Mouse (Mus musculus): ENCODE results near the gene Smtnl2. TPM values are rescaled to one million over a fixed set of nuclear protein-coding genes. Genes with fewer than 3 reads are reported as not detected.

The Smtnl2 gene
- polyA plus RNA-seq, 1 experiment from 2014 or later: 8.0 TPM

DNA sequence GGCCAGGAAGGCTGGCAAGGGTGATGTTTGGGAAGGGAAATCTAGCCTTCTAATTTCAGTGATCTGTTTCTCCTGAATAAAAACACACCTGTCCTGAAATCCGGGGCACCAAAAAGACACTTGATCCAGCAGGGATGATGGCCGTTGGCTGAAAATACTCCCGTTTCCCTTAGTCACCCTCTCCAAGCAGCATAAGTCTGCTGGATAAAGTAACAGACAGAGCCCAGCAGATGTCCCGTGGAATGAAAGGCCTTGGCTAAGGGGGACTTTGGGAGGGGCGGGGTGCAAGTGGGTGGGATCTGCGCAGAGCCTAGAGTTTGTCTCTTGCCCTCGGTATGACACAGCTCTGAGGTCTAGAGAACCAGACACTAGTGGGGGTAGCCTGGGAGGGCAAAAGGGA lies 33.3 kb downstream of the Smtnl2 start:
- no peak for ATAC-seq (replicated peaks; ENCODE audit: insufficient number of reproducible peaks, low FRiP score, low TSS enrichment, low read depth)
- DNase-seq (ENCODE audit: low spot score): no peak
- Histone ChIP-seq H3K36me3 (replicated peaks; ENCODE audit: control insufficient read depth, insufficient read depth, low read depth, low read length) (no peaks in the 10 kb centered on the region), H3K4me2 (ENCODE audit: low read depth, low read length) (no peak overlapping the region), H3K4me1 (ENCODE audit: control insufficient read depth, insufficient read depth, low read length) (no peaks in the 10 kb centered on the region), H3K4me3 (ENCODE audit: low read depth, low read length) (no peak overlapping the region), H3K9me3 (replicated peaks; ENCODE audit: control insufficient read depth, low read length) (no peaks in the 10 kb centered on the region), H3K27me3 (ENCODE audit: control insufficient read depth, insufficient read depth, low read length) (no peaks in the 10 kb centered on the region), H3K27ac (replicated peaks; ENCODE audit: low read depth, low read length) (no peak overlapping the region), H3K9ac (replicated peaks; ENCODE audit: low read length) (no peak overlapping the region)
- 56% methylated on average over 7 of the region's 7 CpGs for WGBS

- Histone ChIP-seq H3K4me2 (ENCODE audit: low read depth, low read length) (no peak overlapping the region), H3K9ac (replicated peaks; ENCODE audit: low read length) (no peak overlapping the region), H3K9me3 (replicated peaks; ENCODE audit: control insufficient read depth, low read length) (no peaks in the 10 kb centered on the region), H3K27ac (replicated peaks; ENCODE audit: low read depth, low read length) (no peak overlapping the region), H3K27me3 (ENCODE audit: control insufficient read depth, insufficient read depth, low read length) (no peaks in the 10 kb centered on the region), H3K36me3 (replicated peaks; ENCODE audit: control insufficient read depth, insufficient read depth, low read depth, low read length) (no peaks in the 10 kb centered on the region), H3K4me1 (ENCODE audit: control insufficient read depth, insufficient read depth, low read length) (no peaks in the 10 kb centered on the region), H3K4me3 (ENCODE audit: low read depth, low read length) (no peak overlapping the region)
- 83% methylated on average over 2 of the region's 2 CpGs for WGBS
- ATAC-seq (replicated peaks; ENCODE audit: insufficient number of reproducible peaks, low FRiP score, low TSS enrichment, low read depth): no peak
- DNase-seq (ENCODE audit: low spot score): no peak
Measured at GRCm38 (mm10) chr11:72376562-72376961, 35.0 kb downstream of the Smtnl2 start.

GRCm38 (mm10) chr11:72369904-72370672 lies 41.4 kb downstream of the Smtnl2 start:
- Histone ChIP-seq H3K4me1 (ENCODE audit: control insufficient read depth, insufficient read depth, low read length) (no peaks in the 10 kb centered on the region), H3K9ac (replicated peaks; ENCODE audit: low read length) (no peak overlapping the region), H3K27ac (replicated peaks; ENCODE audit: low read depth, low read length) (no peak overlapping the region), H3K4me2 (ENCODE audit: low read depth, low read length) (no peak overlapping the region), H3K9me3 (replicated peaks; ENCODE audit: control insufficient read depth, low read length) (no peaks in the 10 kb centered on the region), H3K27me3 (ENCODE audit: control insufficient read depth, insufficient read depth, low read length) (no peaks in the 10 kb centered on the region), H3K36me3 (replicated peaks; ENCODE audit: control insufficient read depth, insufficient read depth, low read depth, low read length) (no peaks in the 10 kb centered on the region), H3K4me3 (ENCODE audit: low read depth, low read length) (no peak overlapping the region)
- ATAC-seq (replicated peaks; ENCODE audit: insufficient number of reproducible peaks, low FRiP score, low TSS enrichment, low read depth) (no peak), DNase-seq (ENCODE audit: low spot score) (peak; percentile 47)
- 37% methylated on average over 12 of the region's 12 CpGs for WGBS

GRCm38 (mm10) chr11:72367934-72368674 lies 43.4 kb downstream of the Smtnl2 start:
- Histone ChIP-seq H3K4me3 (ENCODE audit: low read depth, low read length) (no peak overlapping the region), H3K27ac (replicated peaks; ENCODE audit: low read depth, low read length) (no peak overlapping the region; the same call in 1 of the 2 replicates), H3K27me3 (ENCODE audit: control insufficient read depth, insufficient read depth, low read length) (no peaks in the 10 kb centered on the region), H3K9me3 (replicated peaks; ENCODE audit: control insufficient read depth, low read length) (no peaks in the 10 kb centered on the region), H3K4me1 (ENCODE audit: control insufficient read depth, insufficient read depth, low read length) (no peaks in the 10 kb centered on the region), H3K4me2 (ENCODE audit: low read depth, low read length) (no peak overlapping the region), H3K9ac (replicated peaks; ENCODE audit: low read length) (no peak overlapping the region), H3K36me3 (replicated peaks; ENCODE audit: control insufficient read depth, insufficient read depth, low read depth, low read length) (no peaks in the 10 kb centered on the region)
- DNase-seq (ENCODE audit: low spot score) (no peak), ATAC-seq (replicated peaks; ENCODE audit: insufficient number of reproducible peaks, low FRiP score, low TSS enrichment, low read depth) (no peak)
- whole genome bisulfite sequencing: 34% methylated on average over 11 of the region's 11 CpGs

- 85% methylated on average over 9 of the region's 9 CpGs for WGBS
- Histone ChIP-seq H3K4me2 (ENCODE audit: low read depth, low read length) (no peak overlapping the region), H3K4me1 (ENCODE audit: control insufficient read depth, insufficient read depth, low read length) (no peaks in the 10 kb centered on the region), H3K36me3 (replicated peaks; ENCODE audit: control insufficient read depth, insufficient read depth, low read depth, low read length) (no peaks in the 10 kb centered on the region), H3K9me3 (replicated peaks; ENCODE audit: control insufficient read depth, low read length) (no peaks in the 10 kb centered on the region), H3K4me3 (ENCODE audit: low read depth, low read length) (no peak overlapping the region), H3K27ac (replicated peaks; ENCODE audit: low read depth, low read length) (no peak overlapping the region), H3K9ac (replicated peaks; ENCODE audit: low read length) (no peak overlapping the region), H3K27me3 (ENCODE audit: control insufficient read depth, insufficient read depth, low read length) (no peaks in the 10 kb centered on the region)
- ATAC-seq (replicated peaks; ENCODE audit: insufficient number of reproducible peaks, low FRiP score, low TSS enrichment, low read depth) (no peak), DNase-seq (ENCODE audit: low spot score) (no peak)
Measured at GRCm38 (mm10) chr11:72366126-72366525, 45.4 kb downstream of the Smtnl2 start.

GRCm38 (mm10) chr11:72364526-72364925 lies 47.0 kb downstream of the Smtnl2 start:
- H3K27me3 ChIP-seq (ENCODE audit: control insufficient read depth, insufficient read depth, low read length): no peaks in the 10 kb centered on the region
- H3K9ac ChIP-seq (replicated peaks; ENCODE audit: low read length): no peak overlapping the region
- DNase-seq (ENCODE audit: low spot score) (no peak), ATAC-seq (replicated peaks; ENCODE audit: insufficient number of reproducible peaks, low FRiP score, low TSS enrichment, low read depth) (no peak)
- no peaks in the 10 kb centered on the region for H3K36me3 ChIP-seq (replicated peaks; ENCODE audit: control insufficient read depth, insufficient read depth, low read depth, low read length)
- H3K27ac ChIP-seq (replicated peaks; ENCODE audit: low read depth, low read length): no peak overlapping the region
- H3K4me2 ChIP-seq (ENCODE audit: low read depth, low read length): no peak overlapping the region
- 92% methylated on average over 5 of the region's 5 CpGs for WGBS
- no peak overlapping the region for H3K4me3 ChIP-seq (ENCODE audit: low read depth, low read length)
- H3K4me1 ChIP-seq (ENCODE audit: control insufficient read depth, insufficient read depth, low read length): no peaks in the 10 kb centered on the region
- H3K9me3 ChIP-seq (replicated peaks; ENCODE audit: control insufficient read depth, low read length): no peaks in the 10 kb centered on the region

GRCm38 (mm10) chr11:72363523-72364240 lies 47.8 kb downstream of the Smtnl2 start:
- Histone ChIP-seq H3K4me2 (ENCODE audit: low read depth, low read length) (no peak overlapping the region), H3K9me3 (replicated peaks; ENCODE audit: control insufficient read depth, low read length) (no peaks in the 10 kb centered on the region), H3K4me3 (ENCODE audit: low read depth, low read length) (no peak overlapping the region), H3K27me3 (ENCODE audit: control insufficient read depth, insufficient read depth, low read length) (no peaks in the 10 kb centered on the region), H3K9ac (replicated peaks; ENCODE audit: low read length) (no peak overlapping the region), H3K36me3 (replicated peaks; ENCODE audit: control insufficient read depth, insufficient read depth, low read depth, low read length) (no peaks in the 10 kb centered on the region), H3K4me1 (ENCODE audit: control insufficient read depth, insufficient read depth, low read length) (no peaks in the 10 kb centered on the region), H3K27ac (replicated peaks; ENCODE audit: low read depth, low read length) (no peak overlapping the region)
- ATAC-seq (replicated peaks; ENCODE audit: insufficient number of reproducible peaks, low FRiP score, low TSS enrichment, low read depth) (no peak), DNase-seq (ENCODE audit: low spot score) (no peak)
- 84% methylated on average over 8 of the region's 8 CpGs for WGBS

DNA sequence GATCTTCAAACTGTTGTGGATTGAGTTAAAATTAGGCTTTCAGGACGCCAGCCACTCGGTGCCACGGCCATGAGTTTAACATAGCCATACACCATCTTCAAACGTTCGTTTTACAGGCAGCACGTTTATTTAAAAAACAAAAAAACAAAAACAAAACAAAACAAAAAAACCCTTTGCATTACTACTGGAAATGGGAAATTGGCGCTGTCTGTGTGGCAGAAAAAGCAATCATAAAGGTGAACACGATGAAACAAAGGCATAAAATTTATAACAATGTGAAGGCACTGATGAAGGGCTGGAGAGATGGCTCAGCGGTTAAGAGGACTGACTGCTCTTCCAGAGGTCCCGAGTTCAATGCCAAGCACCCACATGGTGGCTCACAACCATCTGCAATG lies 49.2 kb downstream of the Smtnl2 start, which contains the start of gene Tekt1:
TSS of gene Tekt1 (minus strand) at position 96 of the 395 bp plus-strand sequence.
- Histone ChIP-seq H3K4me1 (ENCODE audit: control insufficient read depth, insufficient read depth, low read length) (no peaks in the 10 kb centered on the region), H3K36me3 (replicated peaks; ENCODE audit: control insufficient read depth, insufficient read depth, low read depth, low read length) (no peaks in the 10 kb centered on the region), H3K9me3 (replicated peaks; ENCODE audit: control insufficient read depth, low read length) (no peaks in the 10 kb centered on the region), H3K4me3 (ENCODE audit: low read depth, low read length) (peak within 1 kb of the TSS; percentile 40), H3K27ac (replicated peaks; ENCODE audit: low read depth, low read length) (no peak within 1 kb of the TSS), H3K27me3 (ENCODE audit: control insufficient read depth, insufficient read depth, low read length) (no peaks in the 10 kb centered on the region), H3K4me2 (ENCODE audit: low read depth, low read length) (peak within 1 kb of the TSS; percentile 66), H3K9ac (replicated peaks; ENCODE audit: low read length) (peak within 1 kb of the TSS; percentile 73)
- ATAC-seq (replicated peaks; ENCODE audit: insufficient number of reproducible peaks, low FRiP score, low TSS enrichment, low read depth) (no peak), DNase-seq (ENCODE audit: low spot score) (no peak)
- 38% methylated on average over 10 of the region's 10 CpGs for WGBS

Measured in embryonic facial prominence, embryonic 11.5 days (tissue).